Mouse (Mus musculus): ENCODE measurements around the gene Pifo. TPM values are rescaled to one million over a fixed set of nuclear protein-coding genes. Genes with fewer than 3 reads are reported as not detected.

Pifo gene
- 2.5 and 5.3 TPM in 2 replicates for total RNA-seq (2014; rRNA removed)
- 5.6 and 7.3 TPM in 2 replicates for polyA plus RNA-seq (2015; fragmentation: Nextera tagmentation; extraction: Ambion mirVana)

GRCm38 (mm10) chr3:106014546-106014945 is at the start of gene Pifo:
Gene Pifo (minus strand): TSS chr3:106014646.
- Histone ChIP-seq H3K4me1 (ENCODE audit: insufficient read depth, low read length) (no peaks in the 10 kb centered on the region), H3K36me3 (ENCODE audit: insufficient read depth, low read length) (no peaks in the 10 kb centered on the region), H3K9ac (replicated peaks; ENCODE audit: low read length, poor library complexity, severe bottlenecking) (no peak within 1 kb of the TSS), H3K4me3 (ENCODE audit: low read depth, low read length) (no peak within 1 kb of the TSS), H3K4me2 (ENCODE audit: low read depth, low read length, poor library complexity, severe bottlenecking) (no peak within 1 kb of the TSS), H3K27me3 (ENCODE audit: insufficient read depth, low read length) (no peaks in the 10 kb centered on the region), H3K9me3 (ENCODE audit: low read length) (no peaks in the 10 kb centered on the region), H3K27ac (ENCODE audit: low read depth, low read length) (no peak within 1 kb of the TSS)
- WGBS = 84% methylated on average over 2 of the region's 2 CpGs
- DNase-seq (ENCODE audit: low spot score) (no peak), ATAC-seq (ENCODE audit: low FRiP score) (no peak)
- TF ChIP-seq CTCF (IDR thresholded peaks at IDR 0.05) = no peak

GRCm38 (mm10) chr3:106057966-106058365 is 43.5 kb upstream of the Pifo start:
- H3K9me3 ChIP-seq (ENCODE audit: low read length) = no peaks in the 10 kb centered on the region
- no peak overlapping the region for H3K4me2 ChIP-seq (ENCODE audit: low read depth, low read length, poor library complexity, severe bottlenecking)
- WGBS = 88% methylated on average over 3 of the region's 3 CpGs
- H3K9ac ChIP-seq (replicated peaks; ENCODE audit: low read length, poor library complexity, severe bottlenecking) = no peak overlapping the region
- no peak overlapping the region for H3K27ac ChIP-seq (ENCODE audit: low read depth, low read length)
- TF ChIP-seq CTCF (IDR thresholded peaks at IDR 0.05) = no peak
- H3K4me3 ChIP-seq (ENCODE audit: low read depth, low read length) = no peak overlapping the region
- H3K36me3 ChIP-seq (ENCODE audit: insufficient read depth, low read length) = no peaks in the 10 kb centered on the region
- DNase-seq (ENCODE audit: low spot score) (no peak), ATAC-seq (ENCODE audit: low FRiP score) (no peak)
- H3K4me1 ChIP-seq (ENCODE audit: insufficient read depth, low read length) = no peaks in the 10 kb centered on the region
- no peaks in the 10 kb centered on the region for H3K27me3 ChIP-seq (ENCODE audit: insufficient read depth, low read length)

DNA sequence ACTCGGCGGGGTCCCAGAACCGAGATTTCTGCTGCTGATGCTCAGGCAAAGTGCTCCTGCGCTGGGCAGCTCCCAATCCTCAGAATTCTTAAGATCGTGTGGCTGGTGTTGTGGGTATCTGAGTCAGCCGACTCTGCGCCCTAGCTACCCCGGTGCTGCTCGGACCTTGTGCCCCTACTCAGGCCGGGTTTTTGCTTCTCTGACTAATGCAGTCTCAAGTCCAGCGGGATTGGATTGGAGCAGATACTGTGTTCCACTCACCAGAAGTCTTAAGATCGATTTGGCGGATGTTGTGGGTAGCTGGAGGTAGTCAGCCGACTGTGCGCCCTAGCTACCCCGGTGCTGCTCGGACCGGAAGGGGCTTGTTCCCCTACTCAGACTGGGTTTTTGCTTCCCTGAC is 37.5 kb upstream of the Pifo start:
- H3K27me3 ChIP-seq (ENCODE audit: insufficient read depth, low read length) = no peaks in the 10 kb centered on the region
- H3K4me1 ChIP-seq (ENCODE audit: insufficient read depth, low read length) = no peaks in the 10 kb centered on the region
- DNase-seq (ENCODE audit: low spot score) = no peak
- ATAC-seq (ENCODE audit: low FRiP score) = no peak
- H3K4me3 ChIP-seq (ENCODE audit: low read depth, low read length) = no peak overlapping the region
- no peaks in the 10 kb centered on the region for H3K36me3 ChIP-seq (ENCODE audit: insufficient read depth, low read length)
- no peaks in the 10 kb centered on the region for H3K9me3 ChIP-seq (ENCODE audit: low read length)
- no peak overlapping the region for H3K27ac ChIP-seq (ENCODE audit: low read depth, low read length)
- H3K9ac ChIP-seq (replicated peaks; ENCODE audit: low read length, poor library complexity, severe bottlenecking) = no peak overlapping the region
- TF ChIP-seq CTCF (IDR thresholded peaks at IDR 0.05) = no peak
- H3K4me2 ChIP-seq (ENCODE audit: low read depth, low read length, poor library complexity, severe bottlenecking) = no peak overlapping the region
- 77% methylated on average over 18 of the region's 18 CpGs for WGBS

GRCm38 (mm10) chr3:106040306-106040705 is 25.9 kb upstream of the Pifo start:
- Histone ChIP-seq H3K36me3 (ENCODE audit: insufficient read depth, low read length) (no peaks in the 10 kb centered on the region), H3K4me1 (ENCODE audit: insufficient read depth, low read length) (no peaks in the 10 kb centered on the region), H3K4me2 (ENCODE audit: low read depth, low read length, poor library complexity, severe bottlenecking) (no peak overlapping the region), H3K27ac (ENCODE audit: low read depth, low read length) (no peak overlapping the region), H3K9ac (replicated peaks; ENCODE audit: low read length, poor library complexity, severe bottlenecking) (no peak overlapping the region), H3K27me3 (ENCODE audit: insufficient read depth, low read length) (no peaks in the 10 kb centered on the region), H3K9me3 (ENCODE audit: low read length) (no peaks in the 10 kb centered on the region), H3K4me3 (ENCODE audit: low read depth, low read length) (no peak overlapping the region)
- DNase-seq (ENCODE audit: low spot score) (no peak), ATAC-seq (ENCODE audit: low FRiP score) (no peak)
- TF ChIP-seq CTCF (IDR thresholded peaks at IDR 0.05) = no peak
- 93% methylated on average over 2 of the region's 2 CpGs for whole genome bisulfite sequencing

GRCm38 (mm10) chr3:106032781-106033180 is 18.3 kb upstream of the Pifo start, which contains the start of gene Chil5:
Gene Chil5 (minus strand): TSS chr3:106032814.
- Histone ChIP-seq H3K4me1 (ENCODE audit: insufficient read depth, low read length) (no peaks in the 10 kb centered on the region), H3K9me3 (ENCODE audit: low read length) (no peaks in the 10 kb centered on the region), H3K4me3 (ENCODE audit: low read depth, low read length) (no peak within 1 kb of the TSS), H3K27ac (ENCODE audit: low read depth, low read length) (no peak within 1 kb of the TSS), H3K27me3 (ENCODE audit: insufficient read depth, low read length) (no peaks in the 10 kb centered on the region), H3K4me2 (ENCODE audit: low read depth, low read length, poor library complexity, severe bottlenecking) (no peak within 1 kb of the TSS), H3K36me3 (ENCODE audit: insufficient read depth, low read length) (no peaks in the 10 kb centered on the region), H3K9ac (replicated peaks; ENCODE audit: low read length, poor library complexity, severe bottlenecking) (no peak within 1 kb of the TSS)
- 92% methylated on average over 1 of the region's 1 CpGs for WGBS
- no peak for TF ChIP-seq CTCF (IDR thresholded peaks at IDR 0.05)
- ATAC-seq (ENCODE audit: low FRiP score) = no peak; the same call in 1 of the 2 replicates
- no peak for DNase-seq (ENCODE audit: low spot score)

DNA sequence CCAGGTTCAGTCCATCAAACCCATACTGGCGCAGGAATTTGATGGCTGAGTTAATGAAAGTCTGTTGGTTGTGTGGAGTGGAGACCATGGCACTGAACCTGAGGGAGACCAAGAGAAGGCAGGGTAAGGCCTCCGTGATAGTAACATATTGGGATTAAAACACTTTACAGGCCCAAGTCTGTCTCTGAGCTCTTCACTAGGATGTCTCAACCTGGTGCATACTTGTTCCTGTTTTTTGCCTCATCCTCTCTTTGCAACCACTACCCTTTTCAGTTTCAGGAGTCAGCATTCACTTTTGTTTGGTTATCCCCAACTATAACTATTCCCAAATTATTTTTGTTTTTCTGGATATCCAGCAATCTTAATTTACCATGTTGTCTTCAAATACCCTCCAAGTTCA is 9.7 kb upstream of the Pifo start:
- Histone ChIP-seq H3K4me2 (ENCODE audit: low read depth, low read length, poor library complexity, severe bottlenecking) (no peak overlapping the region), H3K9me3 (ENCODE audit: low read length) (no peaks in the 10 kb centered on the region), H3K4me3 (ENCODE audit: low read depth, low read length) (no peak overlapping the region), H3K36me3 (ENCODE audit: insufficient read depth, low read length) (no peaks in the 10 kb centered on the region), H3K9ac (replicated peaks; ENCODE audit: low read length, poor library complexity, severe bottlenecking) (no peak overlapping the region), H3K27me3 (ENCODE audit: insufficient read depth, low read length) (no peaks in the 10 kb centered on the region), H3K27ac (ENCODE audit: low read depth, low read length) (no peak overlapping the region), H3K4me1 (ENCODE audit: insufficient read depth, low read length) (no peaks in the 10 kb centered on the region)
- DNase-seq (ENCODE audit: low spot score) = no peak
- 92% methylated on average over 2 of the region's 2 CpGs for WGBS
- TF ChIP-seq CTCF (IDR thresholded peaks at IDR 0.05) = no peak
- ATAC-seq (ENCODE audit: low FRiP score) = no peak
